Mouse (Mus musculus): ENCODE data around the gene Nrp1.

- TF ChIP-seq CTCF (IDR thresholded peaks at IDR 0.05) (no peak), EP300 (IDR thresholded peaks at IDR 0.05) (no peak)
Observed at GRCm38 (mm10) chr8:128446636-128447035, 88.2 kb downstream of the Nrp1 start.
